Mouse (Mus musculus) megakaryocyte, embryonic 14.5 days (primary cell): ENCODE data around the gene B4galnt4. TPM values are rescaled to one million over a fixed set of nuclear protein-coding genes. Genes with fewer than 3 reads are reported as not detected.

Experiments
- H3K27me3 ChIP-seq: replicated peaks from 2 replicates; pipeline ENCODE3; 2012; ENCODE audit warnings: inconsistent platforms
- H3K36me3 ChIP-seq: replicated peaks from 2 replicates; pipeline ENCODE3; 2012; ENCODE audit warnings: low read length, inconsistent platforms, mixed read lengths
- H3K4me1 ChIP-seq: 2 replicates; pipeline ENCODE4 v1.6.1; 2012; ENCODE audit warnings: inconsistent platforms
- H3K4me3 ChIP-seq: replicated peaks from 2 replicates; pipeline ENCODE3; 2012; ENCODE audit warnings: moderate library complexity, mild to moderate bottlenecking, inconsistent platforms
- H3K9me3 ChIP-seq: 2 replicates; pipeline ENCODE4 v1.6.1; 2012; ENCODE audit warnings: inconsistent platforms
- FLI1 ChIP-seq: IDR thresholded peaks from 2 replicates; pipeline ENCODE4 v1.6.1; 2012; ENCODE audit warnings: low read length, inconsistent platforms, mixed read lengths
- GATA1 ChIP-seq: IDR thresholded peaks from 3 replicates; pipeline ENCODE4 v1.6.1; 2012; ENCODE audit warnings: mixed read lengths, low read length, inconsistent platforms, borderline replicate concordance
- polyA plus RNA-seq: library from polyadenylated mRNA; stranded (reverse); fragments of >175 nt; gene quantifications from 2 replicates; pipeline ENCODE4 v1.2.3, GENCODE M21; 2012; ENCODE audit warnings: low replicate concordance; ENCODE audit not compliant: insufficient read depth

Gene B4galnt4
- polyA plus RNA-seq, 1 experiment = 17.3 TPM

- no peak for TF ChIP-seq GATA1
- Histone ChIP-seq H3K36me3 (no peaks in the 10 kb centered on the region), H3K27me3 (peaks cover 50% of the 10 kb centered on the region), H3K9me3 (no peaks in the 10 kb centered on the region), H3K4me1 (peaks cover 58% of the 10 kb centered on the region), H3K4me3 (peak overlapping the region; percentile 92)
Observed at GRCm38 (mm10) chr7:141070058-141070862, 9.4 kb downstream of the B4galnt4 start.

DNA sequence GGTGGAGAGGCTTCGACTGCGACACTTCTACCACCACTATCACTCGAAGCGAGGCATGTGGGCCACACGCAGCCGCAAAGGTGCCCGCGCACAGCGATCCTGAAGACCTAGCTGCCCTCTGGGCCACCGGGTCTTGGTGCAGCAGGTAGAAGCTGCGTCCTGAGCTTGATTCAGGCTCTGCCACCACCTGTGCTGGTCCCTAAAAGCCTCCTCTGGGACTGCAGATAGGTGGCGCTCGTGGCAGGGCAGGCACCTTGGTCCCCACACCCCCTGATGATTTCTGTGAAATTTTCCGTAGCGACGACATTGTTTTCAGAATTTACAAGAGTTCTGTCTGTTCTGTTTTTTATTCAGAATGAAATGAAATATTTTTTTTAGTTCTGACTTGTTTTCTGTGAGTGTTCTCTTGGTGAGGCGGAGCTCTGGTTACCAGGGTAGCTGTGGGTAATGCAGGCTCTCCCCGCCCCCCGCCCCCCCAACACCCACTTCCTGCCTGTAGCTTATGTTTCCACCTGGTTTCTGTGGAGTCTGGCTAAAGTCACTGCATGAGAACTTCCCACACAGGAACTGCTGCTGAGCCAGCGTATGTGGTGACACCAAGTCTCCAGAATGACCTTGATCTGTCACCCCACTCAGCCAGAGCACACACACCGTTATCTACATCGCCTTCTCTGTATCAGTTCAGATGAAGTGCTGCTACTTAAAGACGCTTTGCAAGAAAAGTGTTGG lies 11.3 kb downstream of the B4galnt4 start:
- Histone ChIP-seq H3K36me3 (no peaks in the 10 kb centered on the region), H3K4me1 (peaks cover 58% of the 10 kb centered on the region), H3K4me3 (peak overlapping the region; percentile 87), H3K9me3 (no peaks in the 10 kb centered on the region), H3K27me3 (peaks cover 50% of the 10 kb centered on the region)
- TF ChIP-seq FLI1 = no peak
- TF ChIP-seq GATA1 = no peak

GRCm38 (mm10) chr7:141073782-141074181 lies 12.9 kb downstream of the B4galnt4 start:
- H3K9me3 ChIP-seq = no peaks in the 10 kb centered on the region
- H3K36me3 ChIP-seq = no peaks in the 10 kb centered on the region
- H3K4me1 ChIP-seq = peaks cover 60% of the 10 kb centered on the region
- H3K27me3 ChIP-seq = peaks cover 45% of the 10 kb centered on the region
- TF ChIP-seq FLI1 = no peak
- no peak for TF ChIP-seq GATA1
- no peak overlapping the region for H3K4me3 ChIP-seq

DNA sequence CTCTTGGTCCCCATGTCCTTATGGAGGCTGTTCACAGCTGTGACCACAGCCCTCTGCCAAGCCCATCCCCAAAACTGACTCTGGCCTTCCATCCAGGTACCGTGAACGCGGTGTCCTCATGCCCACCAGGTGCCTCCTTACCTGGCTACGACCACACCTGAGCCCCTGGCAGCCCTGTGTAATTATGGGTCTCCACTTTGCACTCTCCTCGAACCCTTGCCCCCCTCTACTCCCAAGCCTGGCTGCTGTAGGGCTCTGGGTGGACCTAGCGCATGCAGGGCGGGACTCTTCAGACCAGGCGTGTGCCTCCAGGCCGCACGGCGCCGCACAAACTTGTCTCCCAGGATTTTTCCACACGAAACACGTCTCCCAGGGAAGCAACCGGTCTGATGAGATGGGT lies 16.9 kb downstream of the B4galnt4 start, which contains the start of gene Pkp3:
Gene Pkp3 (plus strand): TSS at position 378 of the 400 bp plus-strand sequence.
- Histone ChIP-seq H3K27me3 (peaks cover 38% of the 10 kb centered on the region), H3K9me3 (no peaks in the 10 kb centered on the region), H3K4me1 (peaks cover 48% of the 10 kb centered on the region), H3K4me3 (no peak within 1 kb of the TSS), H3K36me3 (no peaks in the 10 kb centered on the region)
- TF ChIP-seq GATA1 (no peak), FLI1 (no peak)

GRCm38 (mm10) chr7:141078876-141079275 lies 18.0 kb downstream of the B4galnt4 start:
- H3K9me3 ChIP-seq = no peaks in the 10 kb centered on the region
- no peak overlapping the region for H3K4me3 ChIP-seq
- no peaks in the 10 kb centered on the region for H3K36me3 ChIP-seq
- peaks cover 43% of the 10 kb centered on the region for H3K4me1 ChIP-seq
- peaks cover 45% of the 10 kb centered on the region for H3K27me3 ChIP-seq
- TF ChIP-seq FLI1 (no peak), GATA1 (no peak)

GRCm38 (mm10) chr7:141079481-141080449 lies 18.9 kb downstream of the B4galnt4 start:
- H3K27me3 ChIP-seq = peaks cover 47% of the 10 kb centered on the region
- no peaks in the 10 kb centered on the region for H3K36me3 ChIP-seq
- TF ChIP-seq FLI1 (no peak), GATA1 (no peak)
- no peaks in the 10 kb centered on the region for H3K9me3 ChIP-seq
- peaks cover 46% of the 10 kb centered on the region for H3K4me1 ChIP-seq
- H3K4me3 ChIP-seq = no peak overlapping the region

- Histone ChIP-seq H3K4me1 (peaks cover 58% of the 10 kb centered on the region), H3K9me3 (no peaks in the 10 kb centered on the region), H3K4me3 (peak overlapping the region; percentile 84), H3K36me3 (peaks cover 48% of the 10 kb centered on the region), H3K27me3 (peaks cover 8% of the 10 kb centered on the region)
- TF ChIP-seq GATA1 (no peak), FLI1 (no peak)
Observed at GRCm38 (mm10) chr7:141087894-141088293, 27.0 kb downstream of the B4galnt4 start.

DNA sequence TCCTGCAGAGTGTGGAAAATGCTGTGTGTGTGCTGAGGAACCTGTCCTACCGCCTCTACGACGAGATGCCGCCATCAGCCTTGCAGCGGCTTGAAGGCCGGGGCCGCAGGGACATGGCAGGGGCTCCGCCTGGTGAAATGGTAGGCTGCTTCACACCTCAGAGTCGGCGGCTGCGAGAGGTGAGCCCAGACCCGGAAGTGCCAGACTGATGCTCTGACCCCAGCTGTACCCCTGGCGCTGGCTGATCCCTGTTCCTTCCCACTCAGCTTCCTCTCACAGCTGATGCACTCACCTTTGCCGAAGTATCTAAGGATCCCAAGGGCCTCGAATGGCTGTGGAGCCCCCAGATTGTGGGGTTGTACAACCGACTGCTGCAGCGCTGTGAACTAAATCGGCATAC lies 27.6 kb downstream of the B4galnt4 start:
- peaks cover 54% of the 10 kb centered on the region for H3K36me3 ChIP-seq
- H3K9me3 ChIP-seq = no peaks in the 10 kb centered on the region
- peaks cover 4% of the 10 kb centered on the region for H3K27me3 ChIP-seq
- H3K4me1 ChIP-seq = peaks cover 63% of the 10 kb centered on the region
- peak overlapping the region; percentile 84 for H3K4me3 ChIP-seq
- no peak for TF ChIP-seq GATA1

GRCm38 (mm10) chr7:141090228-141090627 lies 29.3 kb downstream of the B4galnt4 start:
- Histone ChIP-seq H3K27me3 (no peaks in the 10 kb centered on the region), H3K4me3 (no peak overlapping the region), H3K9me3 (no peaks in the 10 kb centered on the region), H3K4me1 (peaks cover 77% of the 10 kb centered on the region), H3K36me3 (peaks cover 72% of the 10 kb centered on the region)
- no peak for TF ChIP-seq GATA1
